Mouse (Mus musculus): ENCODE measurements around the gene Pm20d2. TPM values are rescaled to one million over a fixed set of nuclear protein-coding genes. Genes with fewer than 3 reads are reported as not detected.

The Pm20d2 gene
- 1.4 and 3.0 TPM in 2 replicates for polyA plus RNA-seq (2016; fragmentation: Nextera tagmentation; extraction: Ambion mirVana)

- Histone ChIP-seq H3K4me3 (peak within 1 kb of the TSS; percentile 74), H3K4me2 (replicated peaks) (peak within 1 kb of the TSS; percentile 85), H3K27me3 (peaks cover 3% of the 10 kb centered on the region), H3K9me3 (replicated peaks) (0 out of 2 replicates have a peak, but pooled peaks cover 3% of the 10 kb centered on the region), H3K36me3 (no peaks in the 10 kb centered on the region), H3K4me1 (peaks cover 2% of the 10 kb centered on the region; the same call in 1 of the 2 replicates), H3K9ac (peak within 1 kb of the TSS; percentile 74), H3K27ac (peak within 1 kb of the TSS; percentile 86)
- 15% methylated on average over 6 of the region's 6 CpGs for WGBS
- ATAC-seq (ENCODE audit: low FRiP score) = no peak
These were observed at the start of gene Pm20d2 for GRCm38 (mm10) chr4:33189735-33190036. TSS of gene Pm20d2 (minus strand) at chr4:33189737.

- no peak overlapping the region for H3K4me2 ChIP-seq (replicated peaks)
- H3K9me3 ChIP-seq (replicated peaks) = no peaks in the 10 kb centered on the region
- ATAC-seq (ENCODE audit: low FRiP score) = no peak
- H3K4me3 ChIP-seq = no peak overlapping the region
- H3K36me3 ChIP-seq = no peaks in the 10 kb centered on the region
- no peaks in the 10 kb centered on the region for H3K27me3 ChIP-seq
- H3K27ac ChIP-seq = no peak overlapping the region
- no peaks in the 10 kb centered on the region for H3K4me1 ChIP-seq
- WGBS = 91% methylated on average over 18 of the region's 18 CpGs
- H3K9ac ChIP-seq = no peak overlapping the region
These were observed 41.3 kb upstream of the Pm20d2 start for GRCm38 (mm10) chr4:33230881-33231280.

DNA sequence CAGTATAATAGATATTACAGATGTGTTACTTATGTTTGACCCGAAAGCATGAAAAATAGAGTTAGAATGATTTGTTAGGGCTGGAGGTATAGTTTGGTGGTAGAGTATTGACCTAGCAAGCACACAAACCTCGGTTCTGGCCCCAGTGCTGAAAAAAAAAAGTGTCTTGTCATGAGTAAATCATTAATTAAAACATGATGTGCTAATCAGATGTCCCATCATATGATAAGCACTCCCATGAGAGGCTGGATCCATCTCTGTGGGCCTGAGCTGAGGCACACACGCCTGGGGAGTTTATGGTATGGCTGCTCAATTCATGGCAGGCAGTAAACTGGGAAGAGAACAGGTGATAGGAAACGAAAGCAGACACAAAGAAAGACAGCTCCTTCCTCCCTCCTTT is 40.1 kb upstream of the Pm20d2 start:
- H3K9me3 ChIP-seq (replicated peaks) = no peaks in the 10 kb centered on the region
- no peaks in the 10 kb centered on the region for H3K4me1 ChIP-seq
- H3K9ac ChIP-seq = no peak overlapping the region
- H3K27me3 ChIP-seq = no peaks in the 10 kb centered on the region
- H3K4me3 ChIP-seq = no peak overlapping the region
- no peak overlapping the region for H3K27ac ChIP-seq
- ATAC-seq (ENCODE audit: low FRiP score) = no peak
- H3K36me3 ChIP-seq = no peaks in the 10 kb centered on the region
- 81% methylated on average over 4 of the region's 4 CpGs for WGBS
- H3K4me2 ChIP-seq (replicated peaks) = no peak overlapping the region

DNA sequence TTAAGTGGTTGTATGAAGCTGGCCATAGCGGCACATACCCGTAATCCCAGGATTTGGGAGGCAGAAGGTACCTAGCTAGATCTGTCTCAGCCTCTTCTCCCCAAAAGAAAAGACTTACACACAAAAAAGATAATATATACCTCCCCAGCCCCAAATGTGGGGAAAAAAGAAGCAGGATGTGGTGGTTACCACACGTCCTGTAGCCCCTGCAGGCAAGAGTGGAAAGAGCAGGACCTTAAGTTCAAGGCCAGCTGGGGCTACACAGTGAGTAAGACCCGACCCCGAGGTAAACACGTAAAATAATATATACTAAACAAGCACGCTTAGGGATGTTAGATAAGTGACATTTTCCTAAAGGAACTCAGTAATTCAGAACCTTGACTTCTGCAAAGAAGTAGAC is 37.6 kb upstream of the Pm20d2 start:
- 84% methylated on average over 7 of the region's 7 CpGs for WGBS
- Histone ChIP-seq H3K4me2 (replicated peaks) (no peak overlapping the region), H3K27me3 (no peaks in the 10 kb centered on the region)

DNA sequence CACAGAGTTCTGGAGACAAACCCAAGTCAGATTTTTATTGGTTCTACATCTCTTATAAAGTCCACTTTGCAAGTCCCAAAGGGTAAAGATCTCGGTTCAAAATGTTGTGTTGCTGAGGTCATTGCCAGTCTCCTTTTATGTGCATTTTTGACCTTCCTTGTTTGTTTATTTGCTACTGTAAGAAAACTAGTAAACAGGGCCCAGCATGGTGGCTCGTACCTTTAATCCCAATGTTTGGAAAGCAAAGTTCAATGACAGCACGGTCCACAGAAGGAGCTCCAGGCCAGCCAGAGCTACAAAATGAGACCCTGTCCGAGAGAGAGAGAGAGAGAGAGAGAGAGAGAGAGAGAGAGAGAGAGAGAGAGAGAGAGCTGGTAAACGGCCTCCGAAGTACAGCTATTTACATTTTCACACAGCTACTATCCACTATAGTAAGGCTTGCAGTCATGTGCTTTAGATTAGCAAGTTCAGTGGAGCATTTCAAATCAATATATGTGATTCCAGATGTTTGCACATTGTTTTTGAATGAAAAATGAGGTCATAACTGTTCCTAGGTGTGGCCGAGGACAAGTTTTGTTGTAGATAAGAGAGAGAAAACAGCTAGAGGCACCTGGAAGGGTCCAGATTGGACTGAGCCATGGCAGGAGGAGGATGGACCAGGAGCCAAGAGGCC is 34.6 kb upstream of the Pm20d2 start:
- no peak overlapping the region for H3K4me2 ChIP-seq (replicated peaks)
- no peaks in the 10 kb centered on the region for H3K9me3 ChIP-seq (replicated peaks)
- H3K27me3 ChIP-seq = no peaks in the 10 kb centered on the region
- H3K27ac ChIP-seq = no peak overlapping the region
- H3K4me3 ChIP-seq = no peak overlapping the region
- no peaks in the 10 kb centered on the region for H3K36me3 ChIP-seq
- H3K4me1 ChIP-seq = no peaks in the 10 kb centered on the region
- 75% methylated on average over 7 of the region's 7 CpGs for WGBS
- ATAC-seq (ENCODE audit: low FRiP score) = no peak
- H3K9ac ChIP-seq = no peak overlapping the region

More for the DNA sequence above, 37.6 kb upstream of the Pm20d2 start:
- H3K36me3 ChIP-seq = no peaks in the 10 kb centered on the region
- H3K27ac ChIP-seq = no peak overlapping the region
- no peak overlapping the region for H3K4me3 ChIP-seq
- no peak for ATAC-seq (ENCODE audit: low FRiP score)
- no peaks in the 10 kb centered on the region for H3K4me1 ChIP-seq
- H3K9ac ChIP-seq = no peak overlapping the region
- no peaks in the 10 kb centered on the region for H3K9me3 ChIP-seq (replicated peaks)

DNA sequence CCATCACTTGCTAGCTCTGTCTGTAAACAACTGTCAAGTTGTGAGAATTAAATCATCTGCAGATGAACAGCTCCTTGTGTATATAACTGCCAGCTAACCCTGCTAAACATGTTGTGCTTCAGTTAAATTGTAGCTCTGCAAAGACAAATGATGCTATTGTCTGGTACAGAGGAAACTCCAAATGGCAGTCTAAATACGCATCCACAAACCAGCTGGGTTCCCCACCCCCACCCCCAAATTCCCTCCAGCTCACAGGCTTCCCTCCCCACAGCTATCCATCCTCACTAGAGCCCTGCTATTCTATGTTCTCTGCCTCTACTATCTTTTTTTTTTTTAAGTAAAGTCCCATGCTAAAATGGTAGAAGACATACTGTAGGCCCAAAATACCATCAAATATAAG is 32.3 kb upstream of the Pm20d2 start:
- Histone ChIP-seq H3K36me3 (no peaks in the 10 kb centered on the region), H3K9ac (no peak overlapping the region), H3K4me2 (replicated peaks) (no peak overlapping the region), H3K4me1 (no peaks in the 10 kb centered on the region), H3K4me3 (no peak overlapping the region), H3K27me3 (no peaks in the 10 kb centered on the region), H3K27ac (no peak overlapping the region), H3K9me3 (replicated peaks) (no peaks in the 10 kb centered on the region)
- 39% methylated on average over 1 of the region's 1 CpGs for WGBS
- no peak for ATAC-seq (ENCODE audit: low FRiP score)

DNA sequence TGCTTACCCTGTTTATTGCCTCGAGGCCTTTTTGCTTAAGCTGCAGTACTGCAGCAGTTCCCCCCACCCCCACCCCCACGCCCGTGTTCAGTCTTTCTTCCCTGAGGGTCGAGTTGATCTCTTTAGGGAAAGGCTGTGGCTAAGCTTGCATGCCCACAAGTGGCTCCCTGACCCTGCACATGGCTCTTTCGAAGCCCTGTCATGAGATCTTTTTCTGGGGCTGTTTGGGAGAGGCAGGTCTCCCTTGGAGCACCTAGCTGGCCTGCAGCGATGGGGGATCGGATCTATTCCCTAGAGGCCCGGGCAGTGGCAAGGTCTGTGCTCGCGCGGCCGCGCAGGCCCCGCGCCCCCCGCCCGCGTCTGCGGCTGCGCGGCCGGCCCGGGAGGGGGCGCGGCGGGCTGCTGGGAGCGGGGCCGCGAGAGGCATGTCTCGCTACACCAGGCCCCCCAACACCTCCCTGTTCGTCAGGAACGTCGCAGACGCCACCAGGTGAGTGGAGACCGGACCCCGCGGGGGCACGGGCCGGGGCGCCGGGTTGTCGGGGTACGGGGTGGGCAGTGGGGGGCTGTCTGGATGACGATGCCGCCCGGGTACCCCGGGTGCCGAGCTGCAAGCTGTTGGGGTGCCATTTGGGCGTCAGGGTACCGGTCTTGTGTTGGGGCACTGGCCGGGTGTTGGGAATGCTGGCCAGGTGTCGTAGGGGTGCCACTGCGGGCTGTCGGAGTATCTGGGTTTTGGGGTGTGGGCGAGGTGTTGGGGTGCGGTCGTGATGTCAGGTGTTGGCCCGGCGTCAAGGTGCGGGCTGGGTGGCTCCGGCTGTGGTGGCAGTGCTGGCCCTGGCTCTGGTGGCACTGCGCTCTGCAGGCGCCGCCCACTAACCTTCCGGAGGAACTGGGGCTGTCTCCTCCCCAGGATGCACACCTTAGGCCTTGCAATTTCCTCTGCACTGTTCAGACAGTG is 19.6 kb upstream of the Pm20d2 start, which contains the start of gene Srsf12:
Srsf12 (plus strand) TSS at position 111 of the 961 bp plus-strand sequence.
- H3K27me3 ChIP-seq = no peaks in the 10 kb centered on the region
- H3K9ac ChIP-seq = peak within 1 kb of the TSS; percentile 86
- H3K4me1 ChIP-seq = peaks cover 10% of the 10 kb centered on the region
- no peaks in the 10 kb centered on the region for H3K9me3 ChIP-seq (replicated peaks)
- peak within 1 kb of the TSS; percentile 99 for H3K4me2 ChIP-seq (replicated peaks)
- H3K4me3 ChIP-seq = peak within 1 kb of the TSS; percentile 67
- H3K27ac ChIP-seq = peak within 1 kb of the TSS; percentile 71
- no peaks in the 10 kb centered on the region for H3K36me3 ChIP-seq
- peak; percentile 87 for ATAC-seq (ENCODE audit: low FRiP score)
- WGBS = 2% methylated on average over 65 of the region's 65 CpGs

- Histone ChIP-seq H3K4me2 (replicated peaks) (no peak overlapping the region), H3K27me3 (no peaks in the 10 kb centered on the region), H3K4me1 (peaks cover 10% of the 10 kb centered on the region), H3K27ac (no peak overlapping the region), H3K4me3 (no peak overlapping the region), H3K36me3 (no peaks in the 10 kb centered on the region), H3K9ac (no peak overlapping the region), H3K9me3 (replicated peaks) (no peaks in the 10 kb centered on the region)
- no peak for ATAC-seq (ENCODE audit: low FRiP score)
- 69% methylated on average over 2 of the region's 2 CpGs for WGBS
These were observed 18.0 kb upstream of the Pm20d2 start for GRCm38 (mm10) chr4:33207551-33207950.

GRCm38 (mm10) chr4:33204682-33205081 is 15.1 kb upstream of the Pm20d2 start:
- no peak for ATAC-seq (ENCODE audit: low FRiP score)
- Histone ChIP-seq H3K4me1 (peaks cover 10% of the 10 kb centered on the region), H3K9me3 (replicated peaks) (no peaks in the 10 kb centered on the region), H3K4me2 (replicated peaks) (no peak overlapping the region), H3K27ac (no peak overlapping the region), H3K36me3 (no peaks in the 10 kb centered on the region), H3K4me3 (no peak overlapping the region), H3K9ac (no peak overlapping the region), H3K27me3 (no peaks in the 10 kb centered on the region)
- WGBS = 4% methylated on average over 4 of the region's 4 CpGs

DNA sequence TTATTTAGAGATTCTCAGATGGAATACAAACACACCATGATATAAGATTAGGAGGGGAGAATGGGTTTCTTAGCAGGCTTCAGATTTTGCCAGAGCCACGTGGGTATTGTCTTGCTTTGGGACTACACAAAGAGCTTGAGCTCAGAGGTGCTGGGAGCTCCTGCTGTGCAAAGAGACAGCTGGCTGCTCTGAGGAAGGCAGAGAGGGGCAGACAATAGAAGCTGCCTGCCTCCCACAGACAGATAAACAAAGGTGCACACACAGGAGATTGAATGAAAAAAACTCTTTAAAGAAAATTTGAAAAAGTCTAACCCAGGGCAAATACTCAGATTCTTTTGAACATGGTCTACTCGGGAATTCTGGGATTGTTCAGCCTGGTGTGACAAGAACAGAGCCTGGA is 8.6 kb upstream of the Pm20d2 start:
- no peak for ATAC-seq (ENCODE audit: low FRiP score)
- no peak overlapping the region for H3K27ac ChIP-seq
- H3K9me3 ChIP-seq (replicated peaks) = 0 out of 2 replicates have a peak, but pooled peaks cover 7% of the 10 kb centered on the region
- no peaks in the 10 kb centered on the region for H3K27me3 ChIP-seq
- no peaks in the 10 kb centered on the region for H3K36me3 ChIP-seq
- WGBS = 5% methylated on average over 2 of the region's 2 CpGs
- H3K4me3 ChIP-seq = no peak overlapping the region
- no peaks in the 10 kb centered on the region for H3K4me1 ChIP-seq
- H3K9ac ChIP-seq = no peak overlapping the region
- H3K4me2 ChIP-seq (replicated peaks) = no peak overlapping the region

GRCm38 (mm10) chr4:33188781-33189734 is 479 bp downstream of the Pm20d2 start:
- H3K4me3 ChIP-seq = peak overlapping the region; percentile 74
- peaks cover 3% of the 10 kb centered on the region for H3K27me3 ChIP-seq
- H3K36me3 ChIP-seq = no peaks in the 10 kb centered on the region
- WGBS = under 1% methylated on average over 119 of the region's 123 CpGs
- H3K27ac ChIP-seq = peak overlapping the region; percentile 86
- 0 out of 2 replicates have a peak, but pooled peaks cover under 1% of the 10 kb centered on the region for H3K9me3 ChIP-seq (replicated peaks)
- peak overlapping the region; percentile 85 for H3K4me2 ChIP-seq (replicated peaks)
- peak; percentile 92 for ATAC-seq (ENCODE audit: low FRiP score)
- H3K9ac ChIP-seq = peak overlapping the region; percentile 74
- H3K4me1 ChIP-seq = peaks cover 2% of the 10 kb centered on the region; the same call in 1 of the 2 replicates

Data from hindbrain, embryonic 12.5 days (tissue).